Mouse (Mus musculus): ENCODE data around the gene Actr3b.

- TF ChIP-seq CTCF (IDR thresholded peaks at IDR 0.05; ENCODE audit: low read depth) (no peak), EP300 (IDR thresholded peaks at IDR 0.05; ENCODE audit: low read depth) (no peak)
Observed at GRCm38 (mm10) chr5:25723016-25723415, 36.8 kb upstream of the Actr3b start.
